Mouse (Mus musculus) liver, postnatal 0 days (tissue): ENCODE measurements around the gene Ly9. TPM values are rescaled to one million over a fixed set of nuclear protein-coding genes. Genes with fewer than 3 reads are reported as not detected.

Source experiments
- ATAC-seq: fragments of 200-750 bp; cut with Nextera tagmentation; 2 replicates; pipeline ENCODE4 v1.8.0; 2017; ENCODE audit warnings: mild to moderate bottlenecking, moderate library complexity
- DNase-seq: peaks from one replicate; pipeline ENCODE4 v3.0.0-alpha.2; 2016
- H3K27ac ChIP-seq: fragments of 300-500 bp; sonication (generic); 2 replicates; pipeline ENCODE4 v1.5.1; 2014; ENCODE audit warnings: antibody characterized with exemption, moderate library complexity, mild to moderate bottlenecking, low read depth
- H3K27me3 ChIP-seq: fragments of 300-500 bp; sonication (generic); 2 replicates; pipeline ENCODE4 v1.6.1; 2014; ENCODE audit warnings: low read length, control low read depth, mixed read lengths; ENCODE audit not compliant: insufficient read depth
- H3K36me3 ChIP-seq: fragments of 300-500 bp; sonication (generic); replicated peaks from 2 replicates; pipeline ENCODE4 v1.6.1; 2014; ENCODE audit warnings: mild to moderate bottlenecking, control low read depth, low read length, moderate library complexity, mixed read lengths; ENCODE audit not compliant: insufficient read depth
- H3K4me1 ChIP-seq: fragments of 300-500 bp; sonication (generic); 2 replicates; pipeline ENCODE4 v1.6.1; 2014; ENCODE audit warnings: antibody characterized with exemption, mild to moderate bottlenecking, control low read depth; ENCODE audit not compliant: insufficient read depth
- H3K4me2 ChIP-seq: fragments of 300-500 bp; sonication (generic); 2 replicates; pipeline ENCODE4 v1.6.1; 2014; ENCODE audit warnings: low read depth, mild to moderate bottlenecking, low read length, moderate library complexity, mixed read lengths
- H3K4me3 ChIP-seq: fragments of 300-500 bp; sonication (generic); 2 replicates; pipeline ENCODE4 v1.5.1; 2014; ENCODE audit warnings: low read depth, low read length
- H3K9ac ChIP-seq: fragments of 300-500 bp; sonication (generic); replicated peaks from 2 replicates; pipeline ENCODE4 v1.6.1; 2014; ENCODE audit warnings: mild to moderate bottlenecking, moderate library complexity
- H3K9me3 ChIP-seq: fragments of 300-500 bp; sonication (generic); 2 replicates; pipeline ENCODE4 v1.6.1; 2016; ENCODE audit warnings: mild to moderate bottlenecking, control low read depth, low read length, mixed read lengths
- CTCF ChIP-seq: sonication (generic); IDR thresholded peaks from 2 replicates; pipeline ENCODE4 v1.5.1; 2016; ENCODE audit warnings: antibody characterized with exemption, low read depth
- EP300 ChIP-seq: IDR thresholded peaks from 2 replicates; pipeline ENCODE4 v1.6.1; 2016; ENCODE audit warnings: antibody characterized with exemption, low read depth, mild to moderate bottlenecking
- WGBS: fragments of 180-500 bp; shearing (Covaris S2); extraction: QIAGEN DNeasy Blood & Tissue Kit; methylation state at CpG from one replicate; pipeline ENCODE4 v1.1.7; 2014; ENCODE audit not compliant: insufficient replicate concordance; 5-methylcytosine and 5-hydroxymethylcytosine counted together
- polyA plus RNA-seq: library from polyadenylated mRNA; unstranded; fragments of >200 nt; fragmentation: Nextera tagmentation; extraction: Ambion mirVana; gene quantifications from 2 replicates; pipeline ENCODE4 v1.2.1, GENCODE M21; 2015

Gene Ly9
- polyA plus RNA-seq, 1 experiment from 2014 or later = 2.2 TPM

GRCm38 (mm10) chr1:171629168-171629567 is 22.0 kb upstream of the Ly9 start:
- H3K9me3 ChIP-seq = no peaks in the 10 kb centered on the region
- no peak overlapping the region for H3K4me3 ChIP-seq
- H3K4me1 ChIP-seq = peaks cover 7% of the 10 kb centered on the region
- no peak overlapping the region for H3K4me2 ChIP-seq
- DNase-seq (no peak), ATAC-seq (no peak)
- no peak overlapping the region for H3K27ac ChIP-seq
- H3K36me3 ChIP-seq = no peaks in the 10 kb centered on the region
- no peak overlapping the region for H3K9ac ChIP-seq
- WGBS = 47% methylated on average over 6 of the region's 6 CpGs
- no peaks in the 10 kb centered on the region for H3K27me3 ChIP-seq
- TF ChIP-seq CTCF = no peak
- TF ChIP-seq EP300 = no peak

- no peak overlapping the region for H3K9ac ChIP-seq
- 48% methylated on average over 3 of the region's 3 CpGs for WGBS
- no peak for DNase-seq
Measured at GRCm38 (mm10) chr1:171627801-171628200, 20.6 kb upstream of the Ly9 start.

GRCm38 (mm10) chr1:171620091-171620490 is 12.9 kb upstream of the Ly9 start:
- WGBS = 80% methylated on average over 6 of the region's 6 CpGs
- no peak overlapping the region for H3K9ac ChIP-seq
- no peaks in the 10 kb centered on the region for H3K27me3 ChIP-seq
- no peak overlapping the region for H3K4me3 ChIP-seq
- no peak for DNase-seq
- TF ChIP-seq CTCF = no peak
- no peak for TF ChIP-seq EP300
- no peak overlapping the region for H3K4me2 ChIP-seq
- H3K27ac ChIP-seq = no peak overlapping the region
- no peaks in the 10 kb centered on the region; the same call in 1 of the 2 replicates for H3K4me1 ChIP-seq
- ATAC-seq = no peak
- no peaks in the 10 kb centered on the region for H3K36me3 ChIP-seq
- no peaks in the 10 kb centered on the region for H3K9me3 ChIP-seq

More at GRCm38 (mm10) chr1:171627801-171628200, 20.6 kb upstream of the Ly9 start:
- Histone ChIP-seq H3K27ac (no peak overlapping the region), H3K36me3 (no peaks in the 10 kb centered on the region), H3K4me2 (no peak overlapping the region), H3K9me3 (no peaks in the 10 kb centered on the region), H3K4me3 (no peak overlapping the region), H3K27me3 (no peaks in the 10 kb centered on the region), H3K4me1 (peaks cover 7% of the 10 kb centered on the region)
- no peak for ATAC-seq
- TF ChIP-seq EP300 = no peak

- DNase-seq = no peak
- ATAC-seq = no peak
- TF ChIP-seq EP300 (no peak), CTCF (no peak)
- Histone ChIP-seq H3K4me1 (no peaks in the 10 kb centered on the region; the same call in 1 of the 2 replicates), H3K27me3 (no peaks in the 10 kb centered on the region), H3K4me3 (no peak overlapping the region), H3K9ac (no peak overlapping the region), H3K4me2 (peak overlapping the region; percentile 45; the same call in 1 of the 2 replicates), H3K36me3 (no peaks in the 10 kb centered on the region), H3K9me3 (no peaks in the 10 kb centered on the region), H3K27ac (no peak overlapping the region)
- WGBS = 41% methylated on average over 3 of the region's 3 CpGs
Measured at GRCm38 (mm10) chr1:171619645-171620044, 12.4 kb upstream of the Ly9 start.

- DNase-seq = peak; percentile 38
Measured at GRCm38 (mm10) chr1:171619001-171619400, 11.8 kb upstream of the Ly9 start.

GRCm38 (mm10) chr1:171616881-171617515 is 9.8 kb upstream of the Ly9 start:
- TF ChIP-seq CTCF (no peak), EP300 (no peak)

More at GRCm38 (mm10) chr1:171619001-171619400, 11.8 kb upstream of the Ly9 start:
- Histone ChIP-seq H3K4me2 (peak overlapping the region; percentile 45; the same call in 1 of the 2 replicates), H3K27me3 (no peaks in the 10 kb centered on the region), H3K4me1 (no peaks in the 10 kb centered on the region; the same call in 1 of the 2 replicates), H3K9me3 (no peaks in the 10 kb centered on the region), H3K4me3 (no peak overlapping the region), H3K9ac (no peak overlapping the region), H3K36me3 (no peaks in the 10 kb centered on the region), H3K27ac (peak overlapping the region; percentile 35; the same call in 1 of the 2 replicates)
- TF ChIP-seq EP300 = no peak
- TF ChIP-seq CTCF = no peak
- WGBS = 35% methylated on average over 8 of the region's 8 CpGs
- peak; percentile 70 for ATAC-seq

More at GRCm38 (mm10) chr1:171616881-171617515, 9.8 kb upstream of the Ly9 start:
- H3K9me3 ChIP-seq = no peaks in the 10 kb centered on the region
- no peaks in the 10 kb centered on the region for H3K36me3 ChIP-seq
- H3K4me2 ChIP-seq = no peak overlapping the region
- H3K9ac ChIP-seq = no peak overlapping the region
- no peak for DNase-seq
- ATAC-seq = no peak
- H3K4me3 ChIP-seq = no peak overlapping the region
- WGBS = 55% methylated on average over 11 of the region's 11 CpGs
- no peaks in the 10 kb centered on the region for H3K27me3 ChIP-seq
- H3K27ac ChIP-seq = no peak overlapping the region
- H3K4me1 ChIP-seq = no peaks in the 10 kb centered on the region; the same call in 1 of the 2 replicates
